Mouse (Mus musculus): ENCODE measurements at regions not wholly inside any gene's neighbourhood (a gene's known extent, or its start where the extent isn't known, plus 50 kb on each side); places are given as distances from the start of the nearest gene placed in this dataset.

- DNase-seq: no peak
These were observed 198.0 kb upstream of the Tprg start for GRCm38 (mm10) chr16:25088649-25089019.

- no peak for DNase-seq
These were observed 182.5 kb upstream of the Tprg start for GRCm38 (mm10) chr16:25104165-25104564.

DNA sequence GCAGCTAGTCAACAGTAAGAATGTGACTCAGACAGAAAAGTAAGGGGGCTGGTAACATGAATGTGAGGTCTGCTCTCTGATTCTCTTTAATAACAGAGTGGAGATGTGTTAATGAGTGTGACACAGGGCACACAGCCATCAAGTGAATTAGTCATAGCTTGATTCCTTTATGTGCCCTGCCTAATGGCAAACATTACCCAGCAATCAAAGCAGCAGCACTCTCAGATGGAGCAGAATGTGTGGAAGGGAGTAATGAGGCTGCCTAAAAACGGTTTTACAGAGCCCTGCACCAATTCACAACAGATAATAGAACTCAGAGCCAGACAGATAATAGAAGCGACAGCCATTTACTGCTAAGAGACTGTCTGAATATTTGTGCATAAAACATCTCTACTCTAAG, 182.0 kb upstream of the Tprg start:
- DNase-seq: no peak

- DNase-seq: peak; percentile 55
These were observed 146.5 kb upstream of the Tprg start for GRCm38 (mm10) chr16:25140164-25140563.

DNA sequence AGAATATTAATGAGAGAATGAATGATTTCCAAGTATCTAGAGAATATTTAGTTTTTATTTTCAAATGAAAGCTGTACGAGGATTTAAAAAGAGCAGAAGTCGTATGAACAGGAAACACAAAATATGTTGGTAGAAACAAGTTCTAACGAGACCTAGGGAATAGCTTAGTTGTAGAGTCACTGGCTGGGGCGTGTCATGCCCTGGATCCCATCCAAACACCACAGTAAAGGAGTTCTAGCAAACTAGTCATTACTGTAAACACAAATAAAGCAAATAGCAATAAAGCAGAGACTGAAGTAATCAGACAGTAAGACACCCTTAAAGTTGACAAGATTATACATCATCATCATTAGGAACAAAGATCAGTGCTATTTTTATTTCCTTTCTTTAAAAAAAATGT, 139.1 kb upstream of the Tprg start:
- no peak for DNase-seq

- no peak for DNase-seq
These were observed 137.4 kb upstream of the Tprg start for GRCm38 (mm10) chr16:25149186-25149585.

DNA sequence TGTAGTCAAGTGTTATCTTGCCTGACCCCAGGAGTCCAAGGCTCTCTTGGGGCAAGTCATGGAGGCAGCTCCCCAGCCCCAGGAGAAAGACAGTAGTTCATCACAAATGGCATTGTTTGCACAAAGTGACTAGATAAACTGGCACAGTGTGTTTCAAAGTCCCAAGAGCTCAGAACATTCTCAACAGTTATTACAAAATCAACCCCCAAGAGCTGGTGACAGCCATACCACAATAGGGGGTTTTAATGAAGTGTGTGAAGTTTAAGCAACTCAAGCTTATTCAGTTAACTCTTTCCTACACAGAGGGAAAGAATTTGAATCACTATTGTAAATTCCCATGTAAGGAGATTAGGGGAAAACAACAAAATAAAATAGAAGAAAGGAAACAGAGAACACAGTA, 109.7 kb upstream of the Tprg start:
- no peak for DNase-seq

DNA sequence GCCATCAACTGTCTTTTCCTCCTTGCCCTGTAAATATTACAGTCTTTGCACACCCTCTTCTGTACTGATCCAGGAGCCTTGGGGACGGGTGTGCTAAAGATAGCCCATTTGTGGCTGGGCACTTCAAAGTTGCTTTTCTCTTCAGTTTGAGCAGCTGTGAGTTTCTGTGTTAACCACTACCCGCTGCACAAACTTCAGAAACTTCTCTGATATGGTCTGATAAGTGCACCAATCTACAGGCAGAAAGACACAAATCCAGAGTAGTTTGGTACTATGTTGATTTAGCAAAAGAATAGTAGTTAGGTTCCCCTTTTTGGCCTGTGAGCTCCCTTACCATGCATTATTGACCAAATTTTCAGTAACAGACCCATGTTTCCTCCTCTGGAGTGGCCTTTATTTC, 108.6 kb upstream of the Tprg start:
- no peak for DNase-seq

DNA sequence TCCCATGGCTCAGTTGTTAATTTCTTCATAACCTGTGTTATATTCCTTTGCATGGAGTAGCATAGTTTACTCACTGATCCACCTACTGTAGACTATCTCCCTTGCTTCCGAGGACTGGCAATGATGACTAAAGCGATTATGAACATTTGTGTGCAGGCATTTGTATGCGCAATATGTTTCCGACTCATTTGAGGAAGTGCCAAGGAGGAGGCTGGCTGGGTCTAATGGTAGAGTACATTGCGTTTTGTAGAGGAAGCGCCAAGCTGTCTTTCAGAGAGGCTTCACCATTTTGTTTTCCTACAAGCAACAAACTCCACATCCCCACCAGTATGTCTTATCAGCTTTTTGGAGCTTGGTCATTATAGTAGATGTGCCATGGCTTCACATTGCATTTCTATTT, 104.7 kb upstream of the Tprg start:
- no peak for DNase-seq

GRCm38 (mm10) chr16:25197079-25197478, 89.5 kb upstream of the Tprg start:
- DNase-seq: no peak

DNA sequence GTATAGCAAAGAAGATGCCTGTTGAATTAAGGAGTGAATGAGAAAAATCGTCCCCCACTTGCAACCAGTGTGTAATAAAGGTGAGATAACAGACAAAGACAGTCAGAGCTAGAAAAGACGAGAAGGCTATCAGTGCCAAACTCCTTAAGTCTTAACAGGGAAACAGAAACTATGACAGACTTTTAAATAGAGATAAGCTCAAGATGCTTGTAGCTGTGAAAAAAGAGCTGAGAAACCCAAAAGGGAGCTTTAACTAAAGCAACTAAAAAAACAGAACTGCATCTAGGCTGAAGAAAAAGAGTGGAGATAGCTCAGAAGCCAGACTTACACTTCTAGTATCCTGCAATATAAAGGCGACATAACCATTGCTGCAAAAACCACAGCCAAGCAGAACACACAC, 87.8 kb upstream of the Tprg start:
- DNase-seq: no peak

- no peak for DNase-seq
These were observed 86.6 kb upstream of the Tprg start for GRCm38 (mm10) chr16:25199984-25200383.

GRCm38 (mm10) chr16:25201094-25201770, 85.4 kb upstream of the Tprg start:
- DNase-seq: no peak

DNA sequence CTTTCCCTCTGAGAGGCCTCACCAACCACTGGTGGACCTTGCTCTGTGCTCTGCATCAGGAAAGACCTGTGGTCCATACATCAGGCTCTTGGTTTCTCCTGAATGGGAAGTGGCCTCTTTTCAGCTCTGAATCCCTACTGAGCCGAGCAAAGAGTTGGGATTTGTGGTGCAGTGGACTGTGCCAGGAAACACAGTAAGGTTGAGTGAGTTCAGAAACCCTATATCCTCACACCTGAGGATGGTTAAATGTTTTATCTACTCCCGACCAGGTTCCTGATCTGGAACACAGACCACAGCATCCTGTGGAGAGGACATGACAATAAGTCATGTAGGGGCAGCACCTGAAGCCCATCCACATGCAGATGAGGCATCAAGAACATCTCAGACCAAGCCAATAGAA, 73.4 kb upstream of the Tprg start:
- no peak for DNase-seq

DNA sequence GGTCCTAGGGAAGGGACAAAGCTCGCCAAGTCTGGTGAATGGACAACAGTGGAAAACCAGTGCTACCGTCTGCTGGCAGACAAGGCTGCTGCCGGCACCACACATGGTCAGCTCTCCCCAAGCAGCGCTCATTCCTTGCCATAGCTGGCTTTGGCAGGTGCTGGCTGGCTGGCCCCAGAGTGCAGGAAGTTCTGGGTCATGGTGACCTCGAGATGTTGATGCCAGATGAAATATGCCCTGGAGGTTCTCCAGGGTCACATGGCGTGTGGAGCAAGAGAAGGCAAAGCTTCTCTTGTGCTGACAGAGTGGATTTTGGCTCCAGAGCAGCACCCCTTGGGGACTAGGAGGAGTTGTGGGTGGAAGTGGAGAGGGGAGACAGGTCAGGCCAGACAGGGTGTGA, 66.1 kb upstream of the Tprg start:
- DNase-seq: peak; percentile 52

DNA sequence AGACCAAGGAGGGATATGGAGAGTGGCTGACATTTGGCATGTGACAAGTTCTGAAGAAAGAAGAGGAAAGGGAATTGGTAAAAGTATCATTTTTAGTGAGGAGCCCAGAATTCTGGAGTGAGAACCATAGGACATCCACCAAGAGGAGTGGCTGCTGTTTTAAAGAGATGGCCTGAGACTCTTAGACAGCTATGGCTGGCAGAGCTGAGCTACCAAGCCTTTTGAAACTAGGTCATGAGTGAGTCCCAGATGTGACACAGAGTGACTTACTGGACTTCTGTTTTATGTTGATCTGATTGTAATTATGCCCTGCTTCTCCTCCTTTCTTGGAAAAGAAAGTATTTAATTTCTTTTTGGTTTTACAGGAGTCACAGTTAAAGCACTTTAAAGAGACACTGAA, 61.8 kb upstream of the Tprg start:
- DNase-seq: no peak
